Mouse (Mus musculus): Measurements from ENCODE around the gene Nfyb.

Nfyb gene

GRCm38 (mm10) chr10:82779831-82780230 lies 15.9 kb upstream of the Nfyb start:
- DNase-seq (ENCODE audit: low spot score), result no peak

GRCm38 (mm10) chr10:82778791-82779549 lies 15.0 kb upstream of the Nfyb start:
- no peak for DNase-seq (ENCODE audit: low spot score)

GRCm38 (mm10) chr10:82777886-82778285 lies 13.9 kb upstream of the Nfyb start:
- DNase-seq (ENCODE audit: low spot score), result no peak

GRCm38 (mm10) chr10:82777075-82777474 lies 13.1 kb upstream of the Nfyb start:
- no peak for DNase-seq (ENCODE audit: low spot score)

- no peak for DNase-seq (ENCODE audit: low spot score)
These were observed 10.9 kb upstream of the Nfyb start for GRCm38 (mm10) chr10:82774841-82775240.

GRCm38 (mm10) chr10:82771595-82772170 lies 7.7 kb upstream of the Nfyb start:
- no peak for DNase-seq (ENCODE audit: low spot score)

GRCm38 (mm10) chr10:82770713-82771112 lies 6.8 kb upstream of the Nfyb start:
- no peak for DNase-seq (ENCODE audit: low spot score)

- no peak for DNase-seq (ENCODE audit: low spot score)
These were observed 5.0 kb upstream of the Nfyb start for GRCm38 (mm10) chr10:82768901-82769300.

- DNase-seq (ENCODE audit: low spot score), result no peak
These were observed 925 bp downstream of the Nfyb start for GRCm38 (mm10) chr10:82762756-82763681.

GRCm38 (mm10) chr10:82761037-82761811 lies 2.7 kb downstream of the Nfyb start:
- DNase-seq (ENCODE audit: low spot score), result no peak

GRCm38 (mm10) chr10:82759706-82760105 lies 4.2 kb downstream of the Nfyb start:
- no peak for DNase-seq (ENCODE audit: low spot score)

GRCm38 (mm10) chr10:82758878-82759277 lies 5.1 kb downstream of the Nfyb start:
- DNase-seq (ENCODE audit: low spot score), result no peak

GRCm38 (mm10) chr10:82758368-82758767 lies 5.6 kb downstream of the Nfyb start:
- DNase-seq (ENCODE audit: low spot score), result no peak

GRCm38 (mm10) chr10:82757341-82757740 lies 6.6 kb downstream of the Nfyb start:
- DNase-seq (ENCODE audit: low spot score), result no peak

- DNase-seq (ENCODE audit: low spot score), result no peak
These were observed 7.5 kb downstream of the Nfyb start for GRCm38 (mm10) chr10:82756466-82756865.

GRCm38 (mm10) chr10:82755213-82755890 lies 8.6 kb downstream of the Nfyb start:
- no peak for DNase-seq (ENCODE audit: low spot score)

GRCm38 (mm10) chr10:82754642-82755041 lies 9.3 kb downstream of the Nfyb start:
- DNase-seq (ENCODE audit: low spot score), result no peak

- no peak for DNase-seq (ENCODE audit: low spot score)
These were observed 11.0 kb downstream of the Nfyb start for GRCm38 (mm10) chr10:82752921-82753320.

- DNase-seq (ENCODE audit: low spot score), result no peak
These were observed 13.2 kb downstream of the Nfyb start for GRCm38 (mm10) chr10:82750778-82751177.

GRCm38 (mm10) chr10:82746988-82747850 lies 16.7 kb downstream of the Nfyb start:
- DNase-seq (ENCODE audit: low spot score), result no peak
